Mouse (Mus musculus) embryonic fibroblast, embryonic 13.5 days (primary cell): ENCODE measurements around the gene Bad.

Experiments
- CTCF ChIP-seq: IDR thresholded peaks from 2 replicates; pipeline ENCODE4 v1.5.1; 2011; ENCODE audit warnings: mild to moderate bottlenecking, control low read depth, low read length, moderate library complexity, borderline replicate concordance; ENCODE audit not compliant: insufficient read depth
- POLR2A ChIP-seq: IDR thresholded peaks from 2 replicates; pipeline ENCODE4 v1.6.1; 2011; ENCODE audit warnings: low read depth, mild to moderate bottlenecking, control low read depth, low read length, moderate library complexity

DNA sequence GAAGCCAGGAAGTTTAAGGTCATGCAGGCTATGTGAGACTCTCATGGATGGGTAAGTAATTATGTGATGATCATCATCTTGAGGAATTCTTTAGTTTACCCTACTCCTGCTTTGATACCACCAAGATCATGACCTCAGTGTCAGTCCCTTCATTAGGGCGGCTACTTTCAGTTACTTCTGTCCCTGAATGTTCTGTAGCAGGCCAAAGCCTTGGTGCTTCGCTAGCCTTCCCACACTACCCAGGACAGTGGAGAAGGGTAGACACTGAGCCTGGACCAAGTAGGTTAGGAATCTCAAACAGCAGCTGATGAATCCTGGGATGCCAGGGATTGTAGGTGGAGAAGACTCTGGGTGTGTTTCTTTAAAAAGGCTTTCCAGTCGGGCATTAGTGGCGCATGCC is 39.8 kb downstream of the Bad start:
- TF ChIP-seq CTCF, result no peak
- TF ChIP-seq POLR2A, result no peak
